Mouse (Mus musculus): Measurements from ENCODE around the gene Srek1ip1. TPM values are rescaled to one million over a fixed set of nuclear protein-coding genes. Genes with fewer than 3 reads are reported as not detected.

Gene Srek1ip1
- 10 to 100 TPM; 13.3 to 13.5 TPM for total RNA-seq (2021)
- long read RNA-seq, experiment 1, transcript Srek1ip1-201 (5 exons, 2,365 nt) = major isoform, 14 of 15 reads
- long read RNA-seq, experiment 1, partial matches to known transcripts = 1 of 15 reads
- long read RNA-seq, experiment 1, other reads (novel, unspliced or antisense) = 0 of 15 reads
- long read RNA-seq, experiment 2, partial matches to known transcripts = 0 of 5 reads
- long read RNA-seq, experiment 2, other reads (novel, unspliced or antisense) = 1 of 5 reads

GRCm38 (mm10) chr13:104792184-104792583 lies at the start of gene Srek1ip1:
TSS of gene Srek1ip1 (plus strand) at chr13:104792484.
- no peak for DNase-seq

- no peak for DNase-seq
Observed at GRCm38 (mm10) chr13:104742866-104743265, 49.4 kb upstream of the Srek1ip1 start.

- no peak for DNase-seq
Observed at GRCm38 (mm10) chr13:104747032-104747431, 45.3 kb upstream of the Srek1ip1 start.

GRCm38 (mm10) chr13:104759381-104759780 lies 32.9 kb upstream of the Srek1ip1 start:
- DNase-seq = no peak

GRCm38 (mm10) chr13:104762401-104762800 lies 29.9 kb upstream of the Srek1ip1 start:
- no peak for DNase-seq

GRCm38 (mm10) chr13:104763193-104763592 lies 29.1 kb upstream of the Srek1ip1 start:
- DNase-seq = no peak

- no peak for DNase-seq
Observed at GRCm38 (mm10) chr13:104779104-104779670, 13.1 kb upstream of the Srek1ip1 start.

GRCm38 (mm10) chr13:104787260-104787659 lies 5.0 kb upstream of the Srek1ip1 start:
- no peak for DNase-seq

- DNase-seq = no peak
Observed at GRCm38 (mm10) chr13:104789663-104790062, 2.6 kb upstream of the Srek1ip1 start.

- DNase-seq = no peak
Observed at GRCm38 (mm10) chr13:104794421-104794820, 2.1 kb downstream of the Srek1ip1 start.

GRCm38 (mm10) chr13:104799067-104799466 lies 6.8 kb downstream of the Srek1ip1 start:
- DNase-seq = no peak

GRCm38 (mm10) chr13:104799566-104800182 lies 7.4 kb downstream of the Srek1ip1 start:
- no peak for DNase-seq

- no peak for DNase-seq
Observed at GRCm38 (mm10) chr13:104805681-104806080, 13.4 kb downstream of the Srek1ip1 start.

GRCm38 (mm10) chr13:104816270-104816634 lies 24.0 kb downstream of the Srek1ip1 start:
- DNase-seq = no peak

GRCm38 (mm10) chr13:104816635-104817571 lies 24.6 kb downstream of the Srek1ip1 start, which contains the start of gene Cwc27:
TSS of gene Cwc27 (minus strand) at chr13:104817142.
- peak; percentile 74 for DNase-seq

GRCm38 (mm10) chr13:104817696-104818095 lies 25.4 kb downstream of the Srek1ip1 start:
- no peak for DNase-seq

GRCm38 (mm10) chr13:104821192-104821591 lies 28.9 kb downstream of the Srek1ip1 start:
- DNase-seq = no peak

GRCm38 (mm10) chr13:104821908-104822307 lies 29.6 kb downstream of the Srek1ip1 start:
- DNase-seq = no peak

GRCm38 (mm10) chr13:104822411-104822838 lies 30.1 kb downstream of the Srek1ip1 start:
- no peak for DNase-seq

GRCm38 (mm10) chr13:104825470-104825869 lies 33.2 kb downstream of the Srek1ip1 start:
- DNase-seq = no peak

- no peak for DNase-seq
Observed at GRCm38 (mm10) chr13:104832811-104833210, 40.5 kb downstream of the Srek1ip1 start.

GRCm38 (mm10) chr13:104837628-104838027 lies 45.3 kb downstream of the Srek1ip1 start:
- no peak for DNase-seq
